Mouse (Mus musculus) kidney, adult 2 months (tissue): ENCODE measurements around the gene Cpeb4.

ENCODE experiments used
- CTCF ChIP-seq: fragments of 200-500 bp; conservative IDR thresholded peaks from 2 replicates; pipeline ENCODE4 v1.5.1; 2011; ENCODE audit warnings: low read depth, mild to moderate bottlenecking, control low read depth, low read length, moderate library complexity, mixed read lengths; ENCODE audit not compliant: insufficient read depth, insufficient read length
- POLR2A ChIP-seq: fragments of 200-500 bp; IDR thresholded peaks from one replicate; pipeline ENCODE4 v1.6.1; 2011; ENCODE audit warnings: low read depth, low read length, control low read depth

DNA sequence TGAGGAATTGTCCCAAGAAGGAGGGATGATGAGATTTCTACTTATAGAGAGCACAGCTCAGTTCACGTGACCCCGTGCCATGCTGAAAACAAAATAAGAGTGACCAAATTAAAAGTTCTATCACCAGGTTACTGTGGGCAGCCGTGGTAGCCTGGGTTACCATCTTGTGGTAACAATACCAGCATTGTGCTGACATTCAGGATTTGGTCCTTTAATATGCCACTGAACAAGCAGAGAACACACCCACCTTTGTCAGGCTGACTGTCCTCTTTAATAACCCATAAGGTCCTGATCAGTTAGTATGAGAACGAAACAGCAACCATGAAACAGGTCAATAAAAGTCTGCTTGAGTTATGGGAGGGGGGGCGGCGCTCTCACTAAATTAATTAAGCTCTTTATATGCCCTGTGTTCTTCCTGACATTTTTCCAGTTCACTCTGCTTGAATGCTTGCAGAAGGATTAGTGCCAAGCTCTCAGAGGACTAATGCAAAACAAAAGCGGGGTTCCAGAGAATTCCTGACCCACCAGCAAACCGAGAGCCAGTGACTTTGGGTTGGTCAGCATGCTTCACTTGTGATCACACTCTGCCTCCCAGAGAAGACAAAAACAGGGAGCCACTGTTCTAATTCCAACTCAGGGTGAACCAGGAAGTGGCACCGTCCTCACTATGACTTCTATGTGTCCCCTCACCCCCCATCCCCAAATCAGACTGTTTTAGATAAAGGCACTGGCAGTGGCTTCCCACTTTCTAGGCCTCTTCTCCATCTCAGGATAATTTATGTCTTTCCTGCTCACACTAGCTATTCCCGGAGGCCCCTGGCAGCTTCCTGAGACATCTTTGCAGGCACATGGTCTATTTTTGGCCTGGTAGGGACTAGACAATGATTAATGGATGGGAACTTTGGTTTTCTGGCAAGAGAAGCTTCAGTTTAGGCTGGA is 41.5 kb upstream of the Cpeb4 start:
- TF ChIP-seq POLR2A: no peak
- no peak for TF ChIP-seq CTCF
